ENCODE assay signal across 18 mouse cellular contexts in genomic region chr8:126754361-126754809, GRCm38 (mm10).
A peak's percentile ranks its signal among the peaks of the same experiment; 100 is the strongest.
DNase-seq lines count a peak whose midpoint lies in the region; ATAC-seq and TF ChIP-seq lines count a peak whose summit lies in the region.
"Had no signal": no experiment of that assay in that cellular context is flagged by ENCODE, and none has a peak within 500 bp of the region (broad histone marks: within the 10 kb centered on the region; RNA-seq: fewer than 3 reads in every experiment).

No protein-coding gene starts in this region.

- 89% methylated on average over 8 of the region's 8 CpGs for WGBS in limb, embryonic 13.5 days
- whole genome bisulfite sequencing in limb, embryonic 10.5 days: 93% methylated on average over 8 of the region's 8 CpGs
- WGBS in cerebellum, adult 2 months: 16% methylated on average over 8 of the region's 8 CpGs
- WGBS in hindbrain, embryonic 14.5 days: 72% methylated on average over 8 of the region's 8 CpGs
- 81% methylated on average over 8 of the region's 8 CpGs for WGBS in heart, embryonic 11.5 days (ENCODE audit: insufficient replicate concordance)

- H3K27ac ChIP-seq in limb, embryonic 13.5 days: 0 out of 2 replicates have a peak overlapping the region, but pooled peaks have one; percentile 28
- no peak overlapping the region for H3K27ac ChIP-seq in limb, embryonic 10.5 days
- peak overlapping the region; percentile 29 for H3K27ac ChIP-seq in cerebellum, adult 2 months (ENCODE audit: insufficient read depth, low read length)
- peak overlapping the region; percentile 66; the same call in 1 of the 2 replicates for H3K27ac ChIP-seq in hindbrain, embryonic 14.5 days
- H3K27ac ChIP-seq in heart, embryonic 11.5 days (ENCODE audit: low read depth, low read length): no peak overlapping the region
- H3K27ac ChIP-seq: embryonic facial prominence, embryonic 13.5 days; heart, embryonic 10.5 days had no signal

- no peaks in the 10 kb centered on the region for H3K27me3 ChIP-seq in limb, embryonic 13.5 days
- no peaks in the 10 kb centered on the region for H3K27me3 ChIP-seq in limb, embryonic 10.5 days (ENCODE audit: low read depth, poor library complexity, severe bottlenecking)
- no peaks in the 10 kb centered on the region for H3K27me3 ChIP-seq in cerebellum, adult 2 months (ENCODE audit: control insufficient read depth, insufficient read depth, low read length)
- no peaks in the 10 kb centered on the region for H3K27me3 ChIP-seq in hindbrain, embryonic 14.5 days (ENCODE audit: control insufficient read depth, insufficient read depth, low read length)
- no peaks in the 10 kb centered on the region for H3K27me3 ChIP-seq in heart, embryonic 11.5 days (ENCODE audit: control insufficient read depth, insufficient read depth, low read length)
- H3K27me3 ChIP-seq: embryonic facial prominence, embryonic 13.5 days had no signal

- peaks cover 40% of the 10 kb centered on the region for H3K4me1 ChIP-seq in limb, embryonic 13.5 days
- peaks cover 27% of the 10 kb centered on the region for H3K4me1 ChIP-seq in limb, embryonic 10.5 days
- H3K4me1 ChIP-seq in cerebellum, adult 2 months (ENCODE audit: control insufficient read depth, insufficient read depth, low read length): peaks cover 25% of the 10 kb centered on the region
- peaks cover 8% of the 10 kb centered on the region; the same call in 1 of the 2 replicates for H3K4me1 ChIP-seq in hindbrain, embryonic 14.5 days (replicated peaks; ENCODE audit: control insufficient read depth, insufficient read depth, low read length)
- H3K4me1 ChIP-seq in heart, embryonic 11.5 days (ENCODE audit: control insufficient read depth, insufficient read depth, low read length): peaks cover 6% of the 10 kb centered on the region; the same call in 1 of the 2 replicates

- no peaks in the 10 kb centered on the region for H3K36me3 ChIP-seq in limb, embryonic 13.5 days
- H3K36me3 ChIP-seq in limb, embryonic 10.5 days: no peaks in the 10 kb centered on the region
- H3K36me3 ChIP-seq in hindbrain, embryonic 14.5 days (replicated peaks; ENCODE audit: control insufficient read depth, insufficient read depth): no peaks in the 10 kb centered on the region
- no peaks in the 10 kb centered on the region for H3K36me3 ChIP-seq in heart, embryonic 11.5 days (ENCODE audit: control insufficient read depth, insufficient read depth, low read length)
- H3K36me3 ChIP-seq: embryonic facial prominence, embryonic 13.5 days; G1E; heart, embryonic 10.5 days had no signal

- no peak for TF ChIP-seq CTCF in cerebellum, adult 2 months (IDR thresholded peaks at IDR 0.05; ENCODE audit: borderline replicate concordance, insufficient read depth, low read depth, low read length)

- peak; percentile 60 for ATAC-seq in cerebellum, adult (ENCODE audit: insufficient number of reproducible peaks, low FRiP score, low TSS enrichment)
- no peak for ATAC-seq in limb, embryonic 13.5 days (ENCODE audit: low FRiP score, low read depth)
- no peak; the same call in 1 of the 2 replicates for ATAC-seq in hindbrain, embryonic 14.5 days (ENCODE audit: low FRiP score)
- no peak for ATAC-seq in heart, embryonic 11.5 days (replicated peaks; ENCODE audit: insufficient number of reproducible peaks, low FRiP score, low TSS enrichment)
- ATAC-seq: CD4-positive, CD25-positive, alpha-beta regulatory T cell, adult 4 months had no signal

- no peak for DNase-seq in cerebellum, postnatal 4 days (ENCODE audit: low spot score in 2 of 2)
- DNase-seq in limb, embryonic 10.5 days (ENCODE audit: low spot score): no peak
- DNase-seq in cerebellum, adult 2 months: peak; percentile 69 to 83
- DNase-seq in hindbrain, embryonic 14.5 days (ENCODE audit: low spot score): no peak
- DNase-seq in frontal cortex, postnatal 36 days (ENCODE audit: low spot score in 2 of 2): no peak
- DNase-seq: adrenal gland, adult 8-10 months; gastrocnemius, postnatal 14 days; heart, postnatal 14 days; layer of hippocampus, postnatal 36 days; retina, postnatal 1 day; right cerebral cortex, postnatal 4 days had no signal

- no peak overlapping the region for H3K9ac ChIP-seq in limb, embryonic 13.5 days
- no peak overlapping the region for H3K9ac ChIP-seq in hindbrain, embryonic 14.5 days
- no peak overlapping the region for H3K9ac ChIP-seq in heart, embryonic 11.5 days (ENCODE audit: low read depth, low read length)
- H3K9ac ChIP-seq: embryonic facial prominence, embryonic 13.5 days had no signal

- no peak overlapping the region for H3K4me3 ChIP-seq in limb, embryonic 13.5 days
- H3K4me3 ChIP-seq in limb, embryonic 10.5 days: no peak overlapping the region
- no peak overlapping the region for H3K4me3 ChIP-seq in cerebellum, adult 2 months (replicated peaks; ENCODE audit: insufficient read depth, low read depth, low read length)
- H3K4me3 ChIP-seq in hindbrain, embryonic 14.5 days (replicated peaks; ENCODE audit: low read length): no peak overlapping the region
- H3K4me3 ChIP-seq in heart, embryonic 11.5 days (ENCODE audit: low read depth, low read length): no peak overlapping the region
- H3K4me3 ChIP-seq: embryonic facial prominence, embryonic 13.5 days; heart, embryonic 10.5 days had no signal

- H3K4me2 ChIP-seq in limb, embryonic 13.5 days (replicated peaks): no peak overlapping the region
- no peak overlapping the region for H3K4me2 ChIP-seq in hindbrain, embryonic 14.5 days (replicated peaks)
- no peak overlapping the region for H3K4me2 ChIP-seq in heart, embryonic 11.5 days
- H3K4me2 ChIP-seq: embryonic facial prominence, embryonic 13.5 days had no signal

- no peak for TF ChIP-seq POLR2A in cerebellum, adult 2 months (IDR thresholded peaks at IDR 0.05; ENCODE audit: borderline replicate concordance, insufficient read depth, low read length)

- H3K9me3 ChIP-seq in limb, embryonic 13.5 days: no peaks in the 10 kb centered on the region
- H3K9me3 ChIP-seq in limb, embryonic 10.5 days (replicated peaks): no peaks in the 10 kb centered on the region
- H3K9me3 ChIP-seq in hindbrain, embryonic 14.5 days (ENCODE audit: control insufficient read depth, low read length): no peaks in the 10 kb centered on the region
- no peaks in the 10 kb centered on the region for H3K9me3 ChIP-seq in heart, embryonic 11.5 days (replicated peaks; ENCODE audit: control insufficient read depth, low read length)
- H3K9me3 ChIP-seq: embryonic facial prominence, embryonic 13.5 days; G1E; heart, embryonic 10.5 days had no signal

Comparison
In these comparisons a context has a peak if more than half of its experiments do, and no peak if none do; other contexts are left out.
1. DNase-seq: peak in cerebellum, adult 2 months (2 of 2); none in cerebellum, postnatal 4 days (0 of 2), limb, embryonic 10.5 days (single experiment), hindbrain, embryonic 14.5 days (single experiment) and frontal cortex, postnatal 36 days (0 of 2).
2. H3K27ac ChIP-seq: peak in limb, embryonic 13.5 days (single experiment), cerebellum, adult 2 months (single experiment) and hindbrain, embryonic 14.5 days (single experiment); none in limb, embryonic 10.5 days (single experiment) and heart, embryonic 11.5 days (single experiment).